ENCODE assay signal across 8 mouse cellular contexts in genomic region chr2:181458411-181459152, GRCm38 (mm10). TPM values are rescaled to one million over a fixed set of nuclear protein-coding genes. Genes with fewer than 3 reads are reported as not detected.
A peak's percentile ranks its signal among the peaks of the same experiment; 100 is the strongest.
DNase-seq lines count a peak whose midpoint lies in the region; ATAC-seq and TF ChIP-seq lines count a peak whose summit lies in the region.

No protein-coding gene starts in this region.

- peak overlapping the region; percentile 54 for H3K4me3 ChIP-seq in ES-Bruce4 (ENCODE audit: low read depth, low read length)
- H3K4me3 ChIP-seq in heart, embryonic 13.5 days: peak overlapping the region; percentile 96
- peak overlapping the region; percentile 71 for H3K4me3 ChIP-seq in spleen, adult 2 months (ENCODE audit: extremely low read depth, insufficient read depth, insufficient read length)

- no peak overlapping the region for H3K27ac ChIP-seq in ES-Bruce4 (ENCODE audit: insufficient read depth, low read length)
- peak overlapping the region; percentile 84 for H3K27ac ChIP-seq in heart, embryonic 13.5 days (replicated peaks)
- peak overlapping the region; percentile 61 for H3K27ac ChIP-seq in spleen, adult 2 months (ENCODE audit: insufficient read depth, low read length)

- no peak; the same call in none of the 2 replicates for ATAC-seq in heart, embryonic 13.5 days (ENCODE audit: extremely low read depth, insufficient number of reproducible peaks, low FRiP score, low TSS enrichment)
- no peak for ATAC-seq in frontal cortex, adult (ENCODE audit: low TSS enrichment)

- peak overlapping the region; percentile 99 for H3K4me2 ChIP-seq in heart, embryonic 13.5 days

- H3K27me3 ChIP-seq in ES-Bruce4 (ENCODE audit: control insufficient read depth, insufficient read depth, low read length, poor library complexity, severe bottlenecking): peaks cover 7% of the 10 kb centered on the region; the same call in 1 of the 2 replicates
- 0 out of 2 replicates have a peak, but pooled peaks cover 5% of the 10 kb centered on the region for H3K27me3 ChIP-seq in heart, embryonic 13.5 days (replicated peaks)
- H3K27me3 ChIP-seq in spleen, adult 2 months (ENCODE audit: control insufficient read depth, insufficient read depth, low read length): peaks cover 17% of the 10 kb centered on the region

- H3K9me3 ChIP-seq in ES-Bruce4 (replicated peaks; ENCODE audit: control insufficient read depth, insufficient read depth, low read length, poor library complexity, severe bottlenecking): no peaks in the 10 kb centered on the region
- no peaks in the 10 kb centered on the region for H3K9me3 ChIP-seq in heart, embryonic 13.5 days

- DNase-seq in T-cell, adult 2 months (ENCODE audit: low spot score): peak; percentile 16
- peak; percentile 19 for DNase-seq in embryo, embryonic 11.5 days (ENCODE audit: low read depth, low spot score)
- peak; percentile 69 for DNase-seq in kidney, postnatal 10 days
- peak; percentile 58 to 60 for DNase-seq in lung, postnatal 4 days
- no peak for DNase-seq in spleen, adult 2 months (ENCODE audit: low read depth in 1 of 2, low spot score in 2 of 2)

- no peaks in the 10 kb centered on the region for H3K36me3 ChIP-seq in ES-Bruce4 (ENCODE audit: control insufficient read depth, insufficient read depth, low read length, poor library complexity, severe bottlenecking)
- H3K36me3 ChIP-seq in heart, embryonic 13.5 days: 0 out of 2 replicates have a peak, but pooled peaks cover 3% of the 10 kb centered on the region
- no peaks in the 10 kb centered on the region for H3K36me3 ChIP-seq in spleen, adult 2 months (ENCODE audit: control insufficient read depth, insufficient read depth, low read length)

- TF ChIP-seq POLR2A in ES-Bruce4 (IDR thresholded peaks at IDR 0.05; ENCODE audit: insufficient read depth, low read length): no peak
- no peak for TF ChIP-seq POLR2A in spleen, adult 2 months (IDR thresholded peaks at IDR 0.05; ENCODE audit: low read depth, low read length)

- TF ChIP-seq CTCF in ES-Bruce4 (IDR thresholded peaks at IDR 0.05; ENCODE audit: low read depth, low read length): no peak
- no peak for TF ChIP-seq CTCF in spleen, adult 2 months (IDR thresholded peaks at IDR 0.05; ENCODE audit: extremely low read depth, insufficient read depth, insufficient read length, insufficient replicate concordance)

- peak overlapping the region; percentile 91 for H3K9ac ChIP-seq in ES-Bruce4 (ENCODE audit: low read depth, poor library complexity, severe bottlenecking)
- peak overlapping the region; percentile 93 for H3K9ac ChIP-seq in heart, embryonic 13.5 days

- no peak for TF ChIP-seq EP300 in ES-Bruce4 (IDR thresholded peaks at IDR 0.05; ENCODE audit: insufficient read depth, low read depth, low read length)

- peaks cover 3% of the 10 kb centered on the region for H3K4me1 ChIP-seq in ES-Bruce4 (ENCODE audit: control insufficient read depth, insufficient read depth, low read length)
- peaks cover 51% of the 10 kb centered on the region for H3K4me1 ChIP-seq in heart, embryonic 13.5 days
- peaks cover 6% of the 10 kb centered on the region for H3K4me1 ChIP-seq in spleen, adult 2 months (ENCODE audit: control insufficient read depth, insufficient read depth, insufficient read length)

- WGBS in heart, embryonic 13.5 days: under 1% methylated on average over 71 of the region's 72 CpGs
- WGBS in spleen, adult 2 months: 2% methylated on average over 59 of the region's 72 CpGs

RNA-seq across cellular contexts. Expression of gene Zbtb46, which starts 0.6 kb away (rescaled TPM):
- 4.3 and 5.4 TPM in 2 replicates for polyA plus RNA-seq in ES-Bruce4 (2011; ENCODE audit: insufficient read depth, insufficient read length, low read depth, missing spikeins)
- 10.6 TPM in 2 replicates for polyA plus RNA-seq in heart, embryonic 13.5 days (2015; fragmentation: Nextera tagmentation; extraction: Ambion mirVana)
- 9.6 and 10.9 TPM in 2 replicates for polyA plus RNA-seq in spleen, adult 2 months (2012; rRNA removed)

RNA-seq across cellular contexts. Expression of gene Abhd16b, which starts 34.4 kb away (rescaled TPM):
- polyA plus RNA-seq in ES-Bruce4 (2011; ENCODE audit: insufficient read depth, insufficient read length, low read depth, missing spikeins): not detected in 2 replicates
- 0.11 and 0.27 TPM in 2 replicates for polyA plus RNA-seq in heart, embryonic 13.5 days (2015; fragmentation: Nextera tagmentation; extraction: Ambion mirVana)
- 0.15 and 0.36 TPM in 2 replicates for polyA plus RNA-seq in spleen, adult 2 months (2012; rRNA removed)

RNA-seq across cellular contexts. Expression of gene Tpd52l2, which starts 38.4 kb away (rescaled TPM):
- 144 and 145 TPM in 2 replicates for polyA plus RNA-seq in ES-Bruce4 (2011; ENCODE audit: insufficient read depth, insufficient read length, low read depth, missing spikeins)
- 109 and 118 TPM in 2 replicates for polyA plus RNA-seq in heart, embryonic 13.5 days (2015; fragmentation: Nextera tagmentation; extraction: Ambion mirVana)
- polyA plus RNA-seq in spleen, adult 2 months (2012; rRNA removed): 17.5 and 18.8 TPM in 2 replicates

Comparison
In these comparisons a context has a peak if more than half of its experiments do, and no peak if none do; other contexts are left out.
1. DNase-seq: peak in T-cell, adult 2 months (single experiment), embryo, embryonic 11.5 days (single experiment), kidney, postnatal 10 days (single experiment) and lung, postnatal 4 days (2 of 2); none in spleen, adult 2 months (0 of 2).
2. Peak in every context shown above with its lines, with median percentiles within 50 percentile points of each other: H3K4me3 ChIP-seq.